Mouse (Mus musculus) lung, adult 2 months (tissue): Measurements from ENCODE around the gene Hic1. TPM values are rescaled to one million over a fixed set of nuclear protein-coding genes. Genes with fewer than 3 reads are reported as not detected.

ENCODE experiments used
- DNase-seq: peaks from one replicate; pipeline ENCODE4 v3.0.0; 2022
- H3K4me1 ChIP-seq: fragments of 200-500 bp; 2 replicates; pipeline ENCODE4 v1.6.1; 2011; ENCODE audit warnings: low read length; ENCODE audit not compliant: control insufficient read depth, insufficient read depth
- H3K4me3 ChIP-seq: fragments of 200-500 bp; replicated peaks from 2 replicates; pipeline ENCODE3; 2011; ENCODE audit warnings: low read depth, mild to moderate bottlenecking, control low read depth, low read length; ENCODE audit errors: extremely low read depth
- CTCF ChIP-seq: fragments of 200-500 bp; IDR thresholded peaks from 2 replicates; pipeline ENCODE4 v1.5.1; 2011; ENCODE audit warnings: mild to moderate bottlenecking, low read length, control low read depth; ENCODE audit not compliant: insufficient read depth
- POLR2A ChIP-seq: fragments of 200-500 bp; IDR thresholded peaks from 2 replicates; pipeline ENCODE4 v1.6.1; 2011; ENCODE audit warnings: low read depth, mild to moderate bottlenecking, control low read depth, low read length, borderline replicate concordance; ENCODE audit errors: extremely low read depth
- WGBS: fragments of 180-500 bp; shearing (Covaris S2); methylation state at CpG from one replicate; pipeline ENCODE4 v1.1.7; 2018; 5-methylcytosine and 5-hydroxymethylcytosine counted together
- polyA plus RNA-seq: library from polyadenylated mRNA; depleted of rRNA; stranded (reverse); fragments of >200 nt; gene quantifications from 2 replicates; pipeline ENCODE4 v1.2.3, GENCODE M21; 2012; rRNA removed

The Hic1 gene
- polyA plus RNA-seq, 1 experiment, result 21.4 TPM

DNA sequence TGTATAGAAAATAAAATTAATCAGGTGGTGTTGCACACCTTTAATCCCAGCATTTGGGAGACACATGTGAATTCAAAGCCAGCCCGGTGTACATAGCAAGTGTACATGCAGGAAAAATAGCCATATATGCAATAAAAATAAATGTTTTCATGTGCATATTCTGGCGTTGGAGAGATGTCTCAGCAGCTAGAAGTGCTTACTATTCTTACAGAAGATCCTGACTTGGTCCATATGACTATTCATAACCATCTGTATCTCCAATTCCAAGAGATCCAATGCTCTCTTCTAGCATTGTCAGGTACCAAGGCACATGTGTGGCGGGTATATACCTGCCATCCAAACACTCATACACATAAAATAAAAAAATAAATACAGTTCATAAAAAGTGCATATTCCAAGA, 42.9 kb downstream of the Hic1 start:
- TF ChIP-seq CTCF (no peak), POLR2A (no peak)
- DNase-seq, result no peak
- Histone ChIP-seq H3K4me3 (no peak overlapping the region), H3K4me1 (no peaks in the 10 kb centered on the region)
- WGBS, result 95% methylated on average over 3 of the region's 3 CpGs

GRCm38 (mm10) chr11:75124406-75124805, 44.9 kb downstream of the Hic1 start:
- no peak overlapping the region for H3K4me3 ChIP-seq
- TF ChIP-seq CTCF (no peak), POLR2A (no peak)
- H3K4me1 ChIP-seq, result no peaks in the 10 kb centered on the region
- no peak for DNase-seq
- WGBS, result 91% methylated on average over 2 of the region's 2 CpGs

GRCm38 (mm10) chr11:75121348-75121747, 48.0 kb downstream of the Hic1 start:
- Histone ChIP-seq H3K4me1 (no peaks in the 10 kb centered on the region; the same call in 1 of the 2 replicates), H3K4me3 (no peak overlapping the region)
- 61% methylated on average over 1 of the region's 1 CpGs for WGBS
- no peak for DNase-seq
- TF ChIP-seq CTCF, result no peak
- no peak for TF ChIP-seq POLR2A

DNA sequence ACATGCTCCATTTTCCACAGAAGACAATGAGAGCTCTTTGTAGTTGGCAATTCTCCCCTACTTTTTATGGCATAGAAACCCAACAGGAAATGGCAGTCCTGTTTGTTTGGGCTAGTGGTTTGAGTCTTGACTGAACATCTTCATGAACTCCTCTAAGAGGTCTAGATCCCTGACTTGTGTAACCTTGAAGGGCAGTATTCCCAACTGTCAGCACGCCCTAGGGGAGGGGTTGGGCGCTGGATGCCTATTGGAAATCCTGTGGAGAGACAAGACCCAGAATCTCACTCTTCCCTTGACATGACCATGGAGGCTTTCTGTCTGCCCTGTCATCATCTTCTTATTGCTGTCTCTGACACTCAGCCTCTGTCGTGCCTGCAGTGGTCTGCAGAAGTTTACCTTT, 49.5 kb downstream of the Hic1 start:
- Histone ChIP-seq H3K4me3 (no peak overlapping the region), H3K4me1 (peaks cover 3% of the 10 kb centered on the region)
- 65% methylated on average over 3 of the region's 3 CpGs for WGBS
- TF ChIP-seq CTCF, result no peak
- no peak for TF ChIP-seq POLR2A
- DNase-seq, result no peak

- peaks cover 3% of the 10 kb centered on the region for H3K4me1 ChIP-seq
- WGBS, result 93% methylated on average over 2 of the region's 2 CpGs
- DNase-seq, result no peak
- TF ChIP-seq CTCF (no peak), POLR2A (no peak)
- H3K4me3 ChIP-seq, result no peak overlapping the region
These were observed 50.0 kb downstream of the Hic1 start for GRCm38 (mm10) chr11:75119298-75119697.

GRCm38 (mm10) chr11:75118141-75118540, 51.2 kb downstream of the Hic1 start:
- no peak for DNase-seq
- Histone ChIP-seq H3K4me1 (peaks cover 3% of the 10 kb centered on the region), H3K4me3 (no peak overlapping the region)
- TF ChIP-seq POLR2A (no peak), CTCF (no peak)
- WGBS, result 97% methylated on average over 2 of the region's 2 CpGs

GRCm38 (mm10) chr11:75116379-75116778, 52.9 kb downstream of the Hic1 start:
- TF ChIP-seq CTCF (no peak), POLR2A (no peak)
- WGBS, result 51% methylated on average over 6 of the region's 6 CpGs

More at GRCm38 (mm10) chr11:75116379-75116778, 52.9 kb downstream of the Hic1 start:
- DNase-seq, result no peak
- H3K4me3 ChIP-seq, result no peak overlapping the region
- peaks cover 3% of the 10 kb centered on the region for H3K4me1 ChIP-seq

Other genes starting within 250 kb of the Hic1 start
- 35.8 and 40.8 TPM in 2 replicates for gene Smg6, start 243.7 kb downstream of the Hic1 start, polyA plus RNA-seq
- gene Srr, start 243.6 kb downstream of the Hic1 start, polyA plus RNA-seq, result 5.0 and 11.4 TPM in 2 replicates
- 15.3 and 21.1 TPM in 2 replicates for gene Ovca2, start 9.3 kb upstream of the Hic1 start, polyA plus RNA-seq
- gene Dph1, start 21.7 kb upstream of the Hic1 start, polyA plus RNA-seq, result 21.0 and 25.7 TPM in 2 replicates
- 11.6 and 12.5 TPM in 2 replicates for gene Rtn4rl1, start 24.3 kb upstream of the Hic1 start, polyA plus RNA-seq
- gene Rpa1, start 178.8 kb upstream of the Hic1 start, polyA plus RNA-seq, result 15.9 and 17.1 TPM in 2 replicates
- 3.6 and 5.2 TPM in 2 replicates for gene Smyd4, start 178.9 kb upstream of the Hic1 start, polyA plus RNA-seq